In the genomic region with DNA sequence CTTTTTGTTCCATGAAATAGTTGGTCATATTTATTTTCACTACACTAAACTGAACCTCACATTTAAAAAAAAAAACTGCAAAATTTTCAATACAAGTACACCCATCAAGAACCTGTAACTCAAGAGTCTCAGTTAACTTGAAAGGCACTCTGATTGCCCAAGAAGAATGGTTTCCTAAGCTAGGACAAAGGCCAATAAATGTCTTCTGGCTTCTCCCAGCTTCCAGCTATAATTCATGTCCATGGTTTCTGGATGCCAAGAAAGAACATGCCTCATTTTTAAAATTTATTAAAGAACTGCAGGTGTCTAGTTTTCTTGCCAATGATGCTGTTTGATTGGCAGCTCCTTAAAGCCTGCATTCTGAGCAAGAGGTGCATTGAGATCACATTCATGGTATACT, we compare ENCODE assay signal across 20 mouse cellular contexts.
DNase-seq lines count a peak whose midpoint lies in the region; ATAC-seq and TF ChIP-seq lines count a peak whose summit lies in the region.
"Had no signal": no experiment of that assay in that cellular context is flagged by ENCODE, and none has a peak within 500 bp of the region (broad histone marks: within the 10 kb centered on the region; RNA-seq: fewer than 3 reads in every experiment).

No protein-coding gene starts in this region.

- no peak overlapping the region for H3K9ac ChIP-seq in hindbrain, postnatal 0 days (replicated peaks; ENCODE audit: low read length)
- no peak overlapping the region for H3K9ac ChIP-seq in hindbrain, embryonic 16.5 days (ENCODE audit: low read depth, low read length)
- H3K9ac ChIP-seq: embryonic facial prominence, embryonic 12.5 days; forebrain, embryonic 12.5 days had no signal

- no peak overlapping the region for H3K4me2 ChIP-seq in hindbrain, postnatal 0 days (ENCODE audit: low read depth, low read length)
- H3K4me2 ChIP-seq in hindbrain, embryonic 16.5 days (ENCODE audit: low read length) = no peak overlapping the region
- H3K4me2 ChIP-seq: embryonic facial prominence, embryonic 12.5 days; forebrain, embryonic 12.5 days had no signal

- no peak overlapping the region for H3K27ac ChIP-seq in hindbrain, postnatal 0 days
- H3K27ac ChIP-seq in hindbrain, embryonic 16.5 days (ENCODE audit: low read depth, low read length) = no peak overlapping the region
- H3K27ac ChIP-seq: embryonic facial prominence, embryonic 10.5 days; embryonic facial prominence, embryonic 12.5 days; forebrain, embryonic 10.5 days; forebrain, embryonic 12.5 days had no signal

- no peaks in the 10 kb centered on the region for H3K27me3 ChIP-seq in hindbrain, postnatal 0 days (ENCODE audit: insufficient read depth, low read length)
- no peaks in the 10 kb centered on the region for H3K27me3 ChIP-seq in hindbrain, embryonic 16.5 days (replicated peaks; ENCODE audit: control insufficient read depth, insufficient read depth, low read length)
- H3K27me3 ChIP-seq: embryonic facial prominence, embryonic 12.5 days; forebrain, embryonic 12.5 days had no signal

- no peak for ATAC-seq in hindbrain, postnatal 0 days
- no peak for ATAC-seq in hindbrain, embryonic 16.5 days
- ATAC-seq: forebrain, embryonic 14.5 days; forebrain, embryonic 16.5 days had no signal

- no peaks in the 10 kb centered on the region for H3K36me3 ChIP-seq in hindbrain, postnatal 0 days (ENCODE audit: insufficient read depth, low read length)
- H3K36me3 ChIP-seq in hindbrain, embryonic 16.5 days (ENCODE audit: control insufficient read depth, insufficient read depth, low read length) = no peaks in the 10 kb centered on the region
- H3K36me3 ChIP-seq: embryonic facial prominence, embryonic 10.5 days; embryonic facial prominence, embryonic 12.5 days; forebrain, embryonic 10.5 days; forebrain, embryonic 12.5 days had no signal

- peak; percentile 6 for DNase-seq in hindbrain, postnatal 0 days (ENCODE audit: low spot score)
- peak; percentile 66 for DNase-seq in adipocyte (ENCODE audit: low spot score)
- peak; percentile 64 for DNase-seq in fat pad, adult 2 months (ENCODE audit: extremely low read depth, low read depth, low spot score)
- no peak for DNase-seq in right cerebral cortex, adult 2 months (ENCODE audit: low spot score in 2 of 2)
- DNase-seq in left cerebral cortex, adult 8-10 months (ENCODE audit: low spot score in 2 of 2) = no peak
- DNase-seq: adrenal gland, adult 8-10 months; adrenal gland, postnatal 14 days; adrenal gland, postnatal 36 days; cerebellum, adult 11 months; cerebellum, adult 18-20 months; cerebellum, adult 8-10 months; cerebellum, adult 9-11 months; cerebellum, postnatal 25 days had no signal

- no peaks in the 10 kb centered on the region for H3K4me1 ChIP-seq in hindbrain, postnatal 0 days (ENCODE audit: insufficient read depth, low read length)
- H3K4me1 ChIP-seq in hindbrain, embryonic 16.5 days (ENCODE audit: control insufficient read depth, insufficient read depth, low read depth, low read length) = no peaks in the 10 kb centered on the region
- H3K4me1 ChIP-seq: embryonic facial prominence, embryonic 10.5 days; embryonic facial prominence, embryonic 12.5 days; forebrain, embryonic 10.5 days; forebrain, embryonic 12.5 days had no signal

- TF ChIP-seq CTCF in hindbrain, postnatal 0 days (IDR thresholded peaks at IDR 0.05; ENCODE audit: low read depth) = no peak

- no peaks in the 10 kb centered on the region for H3K9me3 ChIP-seq in hindbrain, postnatal 0 days (ENCODE audit: low read length)
- no peaks in the 10 kb centered on the region for H3K9me3 ChIP-seq in hindbrain, embryonic 16.5 days (ENCODE audit: control insufficient read depth, low read length)
- H3K9me3 ChIP-seq: embryonic facial prominence, embryonic 10.5 days; embryonic facial prominence, embryonic 12.5 days; forebrain, embryonic 10.5 days; forebrain, embryonic 12.5 days had no signal

- no peak overlapping the region for H3K4me3 ChIP-seq in hindbrain, postnatal 0 days (ENCODE audit: low read length)
- no peak overlapping the region for H3K4me3 ChIP-seq in hindbrain, embryonic 16.5 days (ENCODE audit: low read length)
- H3K4me3 ChIP-seq: embryonic facial prominence, embryonic 10.5 days; embryonic facial prominence, embryonic 12.5 days; forebrain, embryonic 10.5 days; forebrain, embryonic 12.5 days had no signal

Comparison
In these comparisons a context has a peak if more than half of its experiments do, and no peak if none do; other contexts are left out.
1. DNase-seq: peak in hindbrain, postnatal 0 days (single experiment), adipocyte (single experiment) and fat pad, adult 2 months (single experiment); none in right cerebral cortex, adult 2 months (0 of 2) and left cerebral cortex, adult 8-10 months (0 of 2).